Mouse (Mus musculus) testis, postnatal 10 days (tissue): Measurements from ENCODE around the gene Gm42674.

Experiments used
- DNase-seq: peaks from one replicate; pipeline ENCODE4 v3.0.0; 2021; ENCODE audit warnings: low spot score

Gene Gm42674

GRCm38 (mm10) chr3:90598212-90598611 lies 3.5 kb upstream of the Gm42674 start:
- DNase-seq, result no peak

- DNase-seq, result no peak
Observed at GRCm38 (mm10) chr3:90599401-90599800, 2.3 kb upstream of the Gm42674 start.

- DNase-seq, result no peak
Observed at GRCm38 (mm10) chr3:90600036-90600435, 1.7 kb upstream of the Gm42674 start.

DNA sequence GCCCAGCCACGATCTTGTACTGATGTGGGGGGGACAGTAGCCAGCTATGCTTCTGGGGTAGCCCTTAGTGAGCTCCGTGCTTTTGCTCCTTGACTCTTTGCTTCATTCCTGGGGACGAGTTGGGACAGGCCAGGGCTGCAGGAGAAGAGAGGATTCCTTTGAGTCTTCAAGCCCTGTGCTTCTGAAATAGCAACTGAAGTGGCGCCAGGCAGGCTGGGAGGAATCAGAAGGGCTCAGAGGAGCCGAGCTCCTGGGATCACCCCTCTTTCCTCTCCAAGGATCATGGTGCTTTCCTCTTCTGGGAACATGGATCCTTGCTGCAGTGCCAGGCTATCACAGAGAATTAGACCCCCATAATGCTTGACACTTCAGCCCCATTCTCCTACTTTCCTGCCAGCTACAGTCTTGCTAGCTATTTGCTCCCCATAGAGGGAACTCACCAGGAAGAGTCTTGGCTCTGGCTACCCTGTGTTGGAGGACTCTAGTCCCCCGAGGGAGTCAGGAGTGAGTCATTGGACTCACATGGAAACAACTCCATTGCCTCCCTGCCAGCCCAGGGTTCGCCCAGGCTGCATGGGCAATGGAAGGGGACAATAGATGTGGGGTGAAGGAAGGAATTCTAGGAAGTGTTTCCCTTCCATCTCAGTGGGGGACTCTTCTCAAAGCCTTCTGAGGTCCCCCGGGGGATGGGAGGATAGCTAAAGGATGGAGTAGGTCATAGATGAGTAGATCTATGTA lies 1.1 kb upstream of the Gm42674 start:
- DNase-seq, result no peak

GRCm38 (mm10) chr3:90603623-90604022 lies 1.9 kb downstream of the Gm42674 start, which contains the start of gene S100a4:
TSS of gene S100a4 (plus strand) at chr3:90603771.
- DNase-seq, result no peak

- peak; percentile 82 for DNase-seq
Observed at GRCm38 (mm10) chr3:90604416-90604815, 2.7 kb downstream of the Gm42674 start.

DNA sequence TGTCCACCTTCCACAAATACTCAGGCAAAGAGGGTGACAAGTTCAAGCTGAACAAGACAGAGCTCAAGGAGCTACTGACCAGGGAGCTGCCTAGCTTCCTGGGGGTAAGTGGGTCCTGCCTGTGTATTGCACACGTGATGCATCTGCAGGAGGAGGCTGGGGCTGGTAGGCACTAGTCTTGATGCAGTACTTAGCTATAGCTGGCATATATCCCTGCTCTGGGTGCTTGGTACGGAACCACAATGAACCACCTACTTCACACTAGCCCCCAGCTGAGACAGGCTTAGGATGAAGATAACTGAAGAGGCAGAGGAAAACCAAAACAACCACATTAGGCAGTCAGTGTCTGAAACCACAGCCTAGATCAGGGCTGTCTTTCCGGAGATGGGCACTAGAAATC lies 3.3 kb downstream of the Gm42674 start:
- DNase-seq, result no peak

DNA sequence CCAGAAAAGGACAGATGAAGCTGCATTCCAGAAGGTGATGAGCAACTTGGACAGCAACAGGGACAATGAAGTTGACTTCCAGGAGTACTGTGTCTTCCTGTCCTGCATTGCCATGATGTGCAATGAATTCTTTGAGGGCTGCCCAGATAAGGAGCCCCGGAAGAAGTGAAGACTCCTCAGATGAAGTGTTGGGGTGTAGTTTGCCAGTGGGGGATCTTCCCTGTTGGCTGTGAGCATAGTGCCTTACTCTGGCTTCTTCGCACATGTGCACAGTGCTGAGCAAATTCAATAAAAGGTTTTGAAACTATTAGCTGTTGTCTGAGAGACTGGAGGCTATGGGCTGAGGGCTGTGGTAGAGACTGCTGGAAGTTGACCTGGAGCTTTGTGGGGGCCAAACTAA lies 4.0 kb downstream of the Gm42674 start:
- no peak for DNase-seq

- DNase-seq, result no peak
Observed at GRCm38 (mm10) chr3:90606185-90606584, 4.5 kb downstream of the Gm42674 start.

DNA sequence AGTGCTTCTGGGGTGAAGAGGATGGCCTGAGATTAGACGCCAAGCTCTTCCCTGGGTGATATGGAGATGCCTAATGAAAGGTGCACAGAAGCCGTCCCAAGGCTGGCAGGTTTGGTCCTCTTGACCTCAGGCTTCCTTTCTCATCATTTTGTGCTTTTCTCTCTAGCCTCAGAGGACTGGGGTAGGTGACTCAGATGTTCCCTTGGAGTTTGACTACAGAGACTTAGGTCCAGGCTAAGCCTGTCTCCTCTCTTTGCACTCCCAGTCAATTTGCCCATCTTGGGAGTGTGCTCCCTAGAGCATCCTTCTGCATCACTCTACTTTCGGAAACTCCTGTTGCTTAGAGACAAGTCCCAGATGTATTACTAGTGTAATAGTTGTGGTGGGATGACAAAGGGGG lies 5.7 kb downstream of the Gm42674 start:
- no peak for DNase-seq

DNA sequence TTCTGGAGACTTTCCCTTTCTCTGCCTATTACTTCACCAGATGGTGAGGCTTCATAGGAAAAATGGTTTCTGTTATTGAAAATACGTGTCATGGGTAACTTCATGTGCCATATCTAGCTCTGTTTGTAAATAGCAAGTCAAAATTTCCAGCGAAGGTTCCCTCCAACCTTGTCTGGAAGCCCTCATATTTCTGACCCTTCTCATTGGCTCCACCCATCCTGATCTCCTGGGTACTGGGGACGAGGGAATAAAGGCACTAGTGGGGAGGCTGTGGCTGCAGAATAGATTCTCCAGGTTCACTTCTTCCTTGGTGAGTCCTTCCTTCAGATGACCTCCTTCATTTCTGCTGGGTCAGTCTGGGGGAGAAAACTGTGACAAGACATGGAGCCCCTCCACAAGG lies 6.5 kb downstream of the Gm42674 start, which contains the start of gene S100a5:
Gene S100a5 (plus strand): TSS at position 301 of the 400 bp plus-strand sequence.
- DNase-seq, result no peak

DNA sequence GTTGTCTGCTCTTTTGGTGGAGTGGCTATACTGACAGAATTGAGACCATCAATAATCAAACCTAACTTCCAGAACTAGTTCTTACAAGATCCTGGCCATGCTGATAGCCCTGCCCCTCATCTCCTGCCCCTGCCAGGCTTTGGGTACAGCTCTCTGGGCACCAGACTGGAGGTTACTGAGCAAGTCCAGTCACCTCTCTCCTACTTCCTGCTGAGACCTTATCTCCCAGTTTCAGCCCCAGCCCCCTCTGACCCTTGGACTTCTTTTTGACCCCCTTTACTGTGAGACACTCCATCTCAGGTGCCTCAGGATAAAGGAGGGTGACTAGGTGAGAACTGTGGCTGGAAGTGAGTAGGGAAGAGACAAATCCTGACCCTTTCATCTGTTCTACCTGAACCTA lies 7.4 kb downstream of the Gm42674 start:
- no peak for DNase-seq

DNA sequence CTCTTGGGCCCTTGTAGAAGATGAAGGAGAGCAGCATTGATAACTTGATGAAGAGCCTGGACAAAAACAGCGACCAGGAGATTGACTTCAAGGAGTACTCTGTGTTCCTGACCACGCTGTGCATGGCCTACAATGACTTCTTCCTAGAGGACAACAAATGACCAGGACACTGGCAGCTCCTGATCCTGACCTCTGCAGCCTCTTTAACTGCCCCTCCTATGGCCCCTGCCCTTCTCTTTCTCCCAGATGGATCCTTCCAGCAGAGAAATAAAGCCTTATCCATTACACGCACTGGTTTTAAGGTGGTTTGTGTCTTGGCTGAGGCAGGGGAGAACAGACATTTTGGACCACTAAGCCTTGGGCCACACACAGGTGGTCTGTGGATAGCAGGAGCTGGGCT lies 9.8 kb downstream of the Gm42674 start:
- DNase-seq, result no peak

GRCm38 (mm10) chr3:90612061-90612460 lies 10.4 kb downstream of the Gm42674 start:
- DNase-seq, result no peak

GRCm38 (mm10) chr3:90612728-90613291 lies 11.1 kb downstream of the Gm42674 start, which contains the start of gene S100a6:
TSS of gene S100a6 (plus strand) at chr3:90612882.
- peak; percentile 75 for DNase-seq

GRCm38 (mm10) chr3:90613461-90614147 lies 11.9 kb downstream of the Gm42674 start:
- DNase-seq, result no peak

DNA sequence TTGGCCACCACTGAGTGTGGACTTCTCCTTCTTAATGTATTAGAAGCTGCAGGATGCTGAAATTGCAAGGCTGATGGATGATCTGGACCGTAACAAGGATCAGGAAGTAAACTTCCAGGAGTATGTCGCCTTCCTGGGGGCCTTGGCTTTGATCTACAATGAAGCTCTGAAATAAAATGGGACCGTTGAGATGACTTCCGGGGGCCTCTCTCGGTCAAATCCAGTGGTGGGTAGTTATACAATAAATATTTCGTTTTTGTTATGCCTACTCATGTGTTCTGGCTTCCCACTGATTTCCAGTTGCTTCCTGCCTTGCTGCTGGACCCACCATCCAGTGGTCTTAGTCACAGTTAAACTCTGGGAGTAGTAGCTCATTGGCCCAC lies 12.4 kb downstream of the Gm42674 start:
- no peak for DNase-seq

GRCm38 (mm10) chr3:90614611-90615251 lies 13.0 kb downstream of the Gm42674 start:
- no peak for DNase-seq

GRCm38 (mm10) chr3:90615415-90615814 lies 13.7 kb downstream of the Gm42674 start:
- peak; percentile 76 for DNase-seq

- DNase-seq, result no peak
Observed at GRCm38 (mm10) chr3:90615911-90616310, 14.2 kb downstream of the Gm42674 start.

- DNase-seq, result no peak
Observed at GRCm38 (mm10) chr3:90617586-90617985, 15.9 kb downstream of the Gm42674 start.

GRCm38 (mm10) chr3:90621552-90621951 lies 19.8 kb downstream of the Gm42674 start:
- no peak for DNase-seq
